Mouse (Mus musculus) adrenal gland, adult (tissue): ENCODE results near the gene Tmem266.
A peak's percentile ranks its signal among the peaks of the same experiment; 100 is the strongest.

Experiments
- DNase-seq, 2 experiments: peaks; one replicate each; pipeline ENCODE4 v3.0.0; 2022 to 2023; ENCODE audit warnings: low spot score in 1 of 2; ENCODE audit not compliant: inconsistent age in 2 of 2

Gene Tmem266

DNA sequence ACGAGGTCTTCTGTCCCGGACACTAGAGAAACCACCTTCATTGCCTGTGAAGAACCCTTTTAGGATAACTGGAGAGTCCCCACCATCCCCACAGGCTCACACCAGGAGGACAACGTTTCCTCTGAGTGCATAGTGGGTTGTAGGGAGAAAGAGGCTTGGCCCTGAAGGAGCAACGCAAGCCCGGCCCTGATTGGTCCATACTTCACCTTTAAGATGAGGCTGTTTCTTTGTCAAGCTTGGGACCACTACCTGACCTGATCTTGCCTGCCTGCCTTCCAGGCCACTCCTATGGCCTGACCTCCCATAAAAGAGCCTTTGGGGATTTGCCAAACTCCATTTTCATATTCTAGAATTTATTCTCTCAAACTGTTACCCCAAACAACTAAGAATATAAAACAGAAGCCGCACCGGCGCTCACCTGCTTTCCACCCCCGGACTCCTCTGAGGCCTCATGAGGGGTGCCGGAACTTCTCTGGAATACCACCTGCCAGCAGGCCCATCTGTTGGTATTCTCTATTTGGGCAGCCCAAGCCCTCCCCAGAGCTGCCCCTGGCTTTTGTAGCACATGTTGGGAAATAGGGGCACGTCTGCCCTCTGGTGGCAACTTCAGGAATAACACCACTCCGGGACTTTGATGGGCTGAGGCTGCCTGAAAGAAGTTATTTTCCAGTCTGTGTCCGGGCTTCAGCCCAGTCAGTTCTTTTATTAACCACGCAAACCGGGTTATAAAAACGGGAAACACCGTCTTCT lies 65.4 kb downstream of the Tmem266 start:
- peak; percentile 63 to 92 for DNase-seq

DNA sequence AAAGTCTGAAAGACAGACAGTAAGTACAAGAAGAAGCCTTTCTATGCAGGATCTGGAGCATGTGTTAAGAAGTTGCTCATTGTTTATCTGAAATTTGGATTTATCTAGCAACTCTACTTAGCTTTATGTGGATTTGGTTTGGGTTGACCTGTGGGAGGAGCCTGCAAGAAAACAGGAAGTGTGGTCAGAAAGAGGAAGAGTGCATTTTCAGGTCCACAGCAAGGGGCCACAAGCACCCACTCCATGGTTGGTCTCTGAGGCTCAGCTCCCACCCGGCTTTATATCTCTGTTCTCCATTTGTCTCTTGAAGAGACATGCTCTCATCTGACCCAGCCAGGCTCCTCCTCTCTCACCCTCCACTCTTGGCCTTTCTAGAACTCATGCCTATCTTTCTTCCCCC lies 68.9 kb downstream of the Tmem266 start:
- DNase-seq = no peak

DNA sequence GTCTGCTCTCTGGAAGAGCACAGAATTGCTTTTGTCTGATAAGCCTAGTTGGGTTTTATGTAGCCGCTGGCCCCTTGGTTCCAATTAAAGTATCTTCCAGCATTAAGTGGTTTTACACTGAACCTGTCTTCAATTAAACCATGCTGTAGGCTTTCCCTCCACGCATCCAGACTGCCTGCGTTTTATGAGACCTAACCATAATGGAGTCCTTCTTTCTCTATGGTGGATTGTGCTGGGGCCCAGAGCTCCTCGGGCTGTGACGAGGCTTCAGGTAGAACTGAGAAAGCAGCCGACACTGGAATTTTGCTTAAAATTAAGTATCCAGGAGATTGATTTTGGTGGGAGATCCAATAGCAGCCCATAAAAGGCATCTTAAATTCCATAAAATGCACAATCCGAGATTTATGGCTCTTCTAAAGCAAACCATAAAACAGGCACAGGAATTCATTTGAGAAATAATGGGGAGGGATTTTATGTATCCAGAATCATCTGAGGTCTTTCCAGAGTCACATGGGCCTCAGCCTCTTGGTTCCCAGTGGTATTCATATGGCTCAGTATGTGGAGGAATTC lies 72.4 kb downstream of the Tmem266 start:
- no peak for DNase-seq

DNA sequence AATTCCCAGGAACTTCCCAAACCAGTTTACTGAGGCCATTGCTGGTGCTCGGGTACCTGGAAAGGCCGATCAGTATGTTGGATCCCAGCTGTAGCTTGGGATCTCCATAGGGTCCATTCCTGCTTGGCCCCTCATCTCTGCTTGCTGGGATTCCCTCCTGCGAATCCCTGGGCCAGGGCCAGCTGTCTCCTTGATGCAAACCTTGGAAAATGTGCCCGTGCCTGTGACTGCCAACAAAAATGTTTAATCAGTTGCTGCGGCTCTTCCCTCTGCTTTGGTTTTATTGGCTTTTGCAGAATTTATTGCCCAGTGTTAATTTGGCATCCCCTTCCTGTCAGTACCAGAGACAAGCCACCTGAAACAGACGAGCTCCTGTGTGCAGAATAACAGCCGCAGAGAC lies 75.6 kb downstream of the Tmem266 start:
- peak; percentile 26 to 86 for DNase-seq

DNA sequence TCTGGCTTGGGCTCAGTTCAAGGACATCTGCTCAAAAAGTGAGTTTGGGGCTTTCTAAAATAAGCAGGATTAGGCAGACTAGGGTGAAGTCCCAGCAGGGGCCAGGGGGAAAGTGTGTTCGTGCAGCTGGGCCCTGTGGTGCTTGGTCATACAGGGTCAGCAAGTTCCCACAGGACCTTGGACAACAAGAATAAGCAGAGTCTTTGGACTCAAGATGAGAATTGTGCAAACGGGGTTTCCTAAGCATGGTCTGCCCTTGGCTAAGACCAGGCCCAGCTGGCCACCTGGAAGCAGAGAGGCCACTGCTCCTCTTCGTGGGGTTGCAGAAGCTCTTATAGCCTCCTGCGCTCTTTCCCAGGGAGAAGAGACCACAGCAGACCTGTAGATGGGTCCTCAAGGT lies 77.5 kb downstream of the Tmem266 start:
- peak in 1 of 2 experiments; percentile 70 for DNase-seq

DNA sequence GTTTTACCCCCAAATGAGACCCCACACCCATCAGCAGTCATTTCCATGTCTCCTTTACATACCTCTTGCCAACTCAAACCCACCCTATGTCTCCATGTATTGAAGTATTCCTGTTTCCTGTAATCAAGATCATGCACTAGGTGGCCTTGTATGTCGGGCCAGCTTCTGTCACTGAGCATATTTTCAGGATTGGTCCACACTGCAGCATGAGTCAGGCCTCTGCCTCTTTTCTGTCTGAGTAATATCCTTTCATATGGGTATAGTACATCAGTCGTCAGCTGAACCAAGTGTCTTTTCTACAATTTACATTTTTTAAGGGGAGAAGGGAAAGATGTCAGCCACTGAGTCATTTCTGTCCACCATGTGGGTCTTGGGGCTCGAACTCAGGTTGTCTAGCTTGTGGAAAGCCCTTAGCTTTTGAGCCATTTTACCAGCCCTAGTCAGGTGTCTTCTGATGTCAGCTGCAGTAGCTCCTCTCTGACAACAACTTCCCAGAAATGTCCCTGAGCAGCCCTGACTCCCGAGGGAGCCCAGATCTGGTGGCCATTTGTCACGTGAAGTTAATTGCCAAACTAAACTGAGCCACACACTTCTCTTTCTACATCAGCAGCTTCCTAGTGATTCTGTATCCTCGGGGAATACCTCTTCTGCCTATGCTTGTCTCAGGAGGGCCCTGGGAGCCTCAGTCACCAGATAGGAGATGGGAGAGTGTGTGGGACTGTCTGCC lies 78.4 kb downstream of the Tmem266 start:
- peak; percentile 40 to 83 for DNase-seq

DNA sequence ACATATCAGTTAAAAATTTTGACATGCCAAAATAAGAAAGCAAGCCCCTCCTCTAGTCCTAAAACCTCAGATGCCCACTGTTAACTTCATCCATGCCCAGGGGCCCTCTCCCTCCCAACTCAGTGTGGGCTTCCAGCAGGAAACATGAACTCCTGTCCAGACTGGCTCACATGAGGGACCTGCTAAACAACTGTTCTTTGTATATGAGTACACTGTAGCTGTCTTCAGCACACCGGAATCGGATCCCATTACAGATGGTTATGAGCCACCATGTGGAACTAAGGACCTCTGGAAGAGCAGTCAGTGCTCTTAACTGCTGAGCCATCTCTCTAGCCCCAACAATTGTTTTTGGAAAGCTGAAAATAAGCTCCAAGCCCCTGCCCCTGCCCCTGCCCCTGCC lies 80.1 kb downstream of the Tmem266 start:
- no peak for DNase-seq

DNA sequence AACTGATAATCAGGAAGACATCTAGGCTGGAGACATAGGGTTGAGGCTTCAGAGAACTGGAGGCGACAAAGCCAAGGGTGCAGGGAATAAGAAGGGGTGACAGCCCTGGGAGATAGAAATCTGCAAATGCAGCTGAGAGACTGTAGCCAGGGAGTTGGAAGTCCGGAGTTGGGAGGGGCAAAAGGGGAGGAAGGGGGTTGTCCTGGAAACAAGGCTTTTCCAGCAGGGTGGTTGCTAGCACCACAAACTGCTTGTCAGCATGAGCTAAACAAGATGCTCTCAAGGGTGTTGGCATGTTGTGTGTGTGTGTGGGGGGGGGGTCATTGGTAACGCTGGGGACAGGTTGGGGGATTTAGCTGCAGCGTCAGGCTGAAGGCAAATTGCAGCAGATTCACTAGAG lies 82.1 kb downstream of the Tmem266 start:
- DNase-seq = no peak

DNA sequence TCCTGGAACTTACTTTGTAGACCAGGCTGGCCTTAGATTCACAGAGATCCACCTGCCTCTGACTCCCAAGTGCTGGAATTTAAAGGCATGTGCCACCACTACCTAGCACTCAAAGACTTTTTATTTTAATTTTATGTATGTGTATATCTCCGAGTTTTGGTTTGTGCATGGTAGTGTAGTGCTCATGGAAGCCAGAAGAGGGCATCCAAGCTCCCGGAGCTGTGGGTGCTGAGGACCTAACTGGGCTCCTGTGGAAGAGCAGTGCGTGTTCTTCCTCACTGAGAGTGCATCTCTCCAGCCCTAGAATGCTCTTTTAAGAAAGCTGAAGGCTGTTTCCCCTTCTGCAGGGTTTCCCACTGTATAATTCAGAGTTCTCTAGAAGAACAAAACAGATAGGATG lies 83.1 kb downstream of the Tmem266 start:
- no peak for DNase-seq

DNA sequence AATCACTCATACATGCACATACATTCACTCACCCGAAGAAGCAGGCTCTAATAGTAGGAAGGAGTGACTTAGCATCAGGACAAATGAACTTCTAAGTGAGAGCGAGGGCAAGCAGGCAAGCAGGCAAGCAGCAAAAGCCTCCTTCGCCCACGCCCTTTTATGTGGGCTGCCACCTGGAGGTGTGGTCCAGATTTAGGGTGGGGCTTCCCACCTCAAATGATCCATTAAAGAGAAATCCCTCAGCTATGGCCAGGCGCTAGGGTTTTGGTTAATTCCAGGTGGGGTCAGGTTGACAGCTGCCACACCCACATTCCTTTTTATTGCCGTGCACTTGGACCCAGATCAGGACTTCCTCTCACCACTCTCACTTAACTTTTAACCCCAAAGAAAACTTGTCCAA lies 83.7 kb downstream of the Tmem266 start:
- no peak for DNase-seq

DNA sequence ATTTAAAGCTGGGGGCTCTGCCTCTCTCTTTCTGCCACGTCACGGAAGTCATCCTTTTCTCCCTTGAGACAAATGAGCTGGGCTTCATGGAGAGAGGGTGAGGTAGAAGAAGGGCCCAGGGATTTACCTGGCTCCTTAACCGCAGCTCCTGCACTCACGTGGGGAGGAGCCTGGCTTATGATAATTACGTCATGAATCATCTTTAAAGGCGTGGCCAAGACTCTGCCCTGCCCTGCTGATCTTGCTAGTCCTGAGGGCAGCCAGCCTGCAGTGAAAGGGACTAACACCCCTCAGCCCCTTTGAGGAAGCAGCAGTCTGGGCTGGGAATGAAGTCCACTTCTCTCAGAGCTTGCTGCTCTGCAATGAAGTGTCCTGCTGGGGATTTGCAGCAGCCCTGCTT lies 84.4 kb downstream of the Tmem266 start:
- no peak for DNase-seq

DNA sequence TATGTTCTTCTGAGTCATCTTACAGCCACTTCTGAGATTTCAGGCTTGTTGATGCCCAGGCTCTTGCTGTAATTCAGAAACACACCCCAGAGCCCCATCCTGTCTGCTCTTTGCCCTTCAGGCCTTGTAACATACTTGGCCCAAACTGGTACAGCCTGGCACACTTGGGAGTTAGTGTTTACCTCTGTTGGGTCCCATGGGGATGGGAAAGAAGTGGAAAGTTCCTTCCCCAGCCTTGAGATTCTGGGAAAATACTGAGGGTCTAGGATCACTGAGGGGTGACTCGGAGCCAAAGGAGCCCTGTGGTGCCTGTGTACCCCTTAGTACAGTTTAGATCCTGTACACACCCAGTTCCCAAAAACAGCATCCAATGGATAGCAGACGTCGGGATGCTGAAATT lies 95.1 kb downstream of the Tmem266 start:
- peak in 1 of 2 experiments; percentile 56 for DNase-seq

DNA sequence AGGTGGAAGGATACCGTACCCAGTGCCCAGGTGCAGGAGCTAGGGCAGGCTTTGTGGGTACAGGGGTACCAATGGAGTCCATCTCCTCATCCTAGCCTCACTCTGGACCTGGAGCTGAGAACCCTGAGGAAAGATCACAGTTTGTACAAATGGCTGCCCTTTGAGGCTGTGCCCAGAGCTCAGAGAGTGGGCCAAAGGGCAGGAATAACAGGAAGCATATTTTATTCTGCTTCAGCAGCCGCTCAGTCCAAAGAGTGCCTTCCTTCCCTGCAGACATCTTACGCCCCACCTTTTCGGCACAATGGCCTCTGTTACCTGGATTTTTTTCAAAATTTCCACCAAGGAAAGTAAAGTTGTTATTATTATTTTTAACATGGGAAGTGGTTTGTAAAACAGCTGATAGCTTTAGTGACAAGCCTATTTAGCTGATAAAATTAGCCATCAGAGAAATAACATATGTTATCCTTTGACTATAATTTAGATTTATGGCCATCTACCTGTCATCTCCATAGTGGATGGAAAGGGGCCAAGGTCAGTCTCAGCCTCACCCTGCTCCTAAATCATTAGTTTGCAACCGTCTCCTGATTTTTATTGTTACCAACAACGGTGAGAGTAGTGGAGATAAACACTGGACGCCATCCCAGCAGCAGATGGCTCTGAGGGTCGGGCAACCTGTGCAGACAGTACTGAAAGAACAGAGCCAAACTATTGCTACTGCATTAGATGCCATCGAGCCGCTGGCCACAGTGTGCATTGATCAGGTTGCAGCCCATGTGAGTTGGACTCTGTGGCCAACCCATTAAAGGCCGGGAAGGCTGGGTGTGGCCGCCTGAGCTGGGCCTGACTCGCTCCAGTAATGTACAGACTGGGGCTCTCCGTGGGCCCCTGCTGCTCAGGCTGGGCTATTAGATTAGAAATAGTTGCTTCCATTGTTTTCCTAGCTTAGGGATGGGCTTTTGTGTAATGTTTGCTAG lies 97.0 kb downstream of the Tmem266 start:
- peak in 1 of 2 experiments; percentile 38 for DNase-seq

DNA sequence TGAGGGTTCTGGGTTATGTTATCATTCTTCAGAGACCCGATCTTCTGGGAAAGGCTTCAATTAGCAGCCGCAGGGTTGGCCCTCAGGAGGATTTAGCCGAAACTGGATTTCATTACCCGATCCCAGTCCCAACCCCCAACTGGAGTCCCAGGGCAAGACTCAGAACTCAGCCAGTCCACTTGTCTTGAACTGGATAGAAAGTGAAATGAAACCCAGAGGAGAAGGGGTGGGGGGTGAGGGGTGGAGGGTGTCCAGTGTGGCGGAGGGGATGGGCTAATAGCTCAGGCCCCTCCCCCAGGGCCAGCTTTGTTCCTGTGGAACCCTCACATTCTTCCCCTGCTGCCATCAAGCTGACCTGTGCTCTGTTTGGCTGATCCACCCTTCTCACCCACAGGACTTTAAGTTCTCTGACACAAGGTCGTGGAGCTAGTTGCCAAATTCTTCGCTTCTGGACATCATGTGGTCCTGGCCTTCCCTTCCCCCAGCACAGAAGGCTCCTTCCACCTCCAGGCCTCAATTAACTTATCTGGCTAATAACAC lies 98.6 kb downstream of the Tmem266 start:
- peak in 1 of 2 experiments; percentile 53 for DNase-seq

DNA sequence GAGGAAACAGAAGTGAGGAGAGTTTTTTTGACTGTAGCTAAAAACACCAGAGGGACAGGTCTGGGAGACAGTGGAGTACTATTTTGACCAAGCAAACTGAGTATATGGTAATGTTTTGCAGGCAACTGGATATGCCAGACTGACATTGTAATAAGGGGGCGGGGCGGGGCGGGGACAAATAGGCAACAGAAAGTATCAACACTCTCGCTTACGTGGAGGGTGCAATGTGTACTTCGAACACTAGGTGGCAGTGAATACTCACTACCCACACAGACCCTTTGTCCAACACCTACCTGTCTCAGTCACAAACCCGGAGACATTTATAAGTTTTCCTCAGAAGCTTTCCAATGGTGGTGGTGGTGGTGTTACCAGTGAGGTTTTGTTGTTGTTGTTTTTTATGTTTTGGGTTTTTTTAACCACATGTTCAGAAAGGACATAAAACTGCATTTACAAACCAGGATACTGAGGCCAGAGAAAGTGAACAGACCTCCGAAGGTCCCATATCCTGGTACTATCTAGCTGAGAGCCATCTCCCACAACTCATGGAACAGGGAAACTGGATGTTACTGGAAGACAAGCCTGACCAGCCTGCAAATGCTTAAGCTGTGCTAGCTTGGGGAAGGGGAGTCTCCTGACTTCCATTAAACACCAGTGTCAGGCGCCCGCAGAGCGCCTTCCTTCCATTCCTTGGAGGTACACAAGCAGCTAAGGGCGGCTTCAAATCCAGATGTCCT lies 102.7 kb downstream of the Tmem266 start:
- DNase-seq = peak; percentile 69 to 91

DNA sequence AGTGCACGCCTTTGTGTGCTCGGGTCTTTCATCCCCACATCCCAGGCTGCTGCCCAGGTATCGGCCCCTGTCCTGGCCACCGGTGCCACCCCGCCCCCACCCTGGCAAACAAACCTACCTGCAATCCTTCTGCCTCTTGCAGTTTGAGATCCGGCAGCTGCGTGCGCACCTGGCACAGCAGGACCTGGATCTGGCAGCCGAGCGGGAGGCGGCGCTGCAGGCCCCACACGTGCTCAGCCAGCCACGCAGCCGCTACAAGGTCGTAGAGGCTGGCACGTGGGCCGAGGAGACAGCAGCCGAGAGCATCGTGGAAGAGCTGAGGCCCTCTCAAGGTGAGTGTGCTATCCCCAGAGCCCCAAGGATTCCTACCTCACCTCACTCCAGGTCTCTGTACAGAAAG lies 103.4 kb downstream of the Tmem266 start:
- peak; percentile 53 to 72 for DNase-seq

DNA sequence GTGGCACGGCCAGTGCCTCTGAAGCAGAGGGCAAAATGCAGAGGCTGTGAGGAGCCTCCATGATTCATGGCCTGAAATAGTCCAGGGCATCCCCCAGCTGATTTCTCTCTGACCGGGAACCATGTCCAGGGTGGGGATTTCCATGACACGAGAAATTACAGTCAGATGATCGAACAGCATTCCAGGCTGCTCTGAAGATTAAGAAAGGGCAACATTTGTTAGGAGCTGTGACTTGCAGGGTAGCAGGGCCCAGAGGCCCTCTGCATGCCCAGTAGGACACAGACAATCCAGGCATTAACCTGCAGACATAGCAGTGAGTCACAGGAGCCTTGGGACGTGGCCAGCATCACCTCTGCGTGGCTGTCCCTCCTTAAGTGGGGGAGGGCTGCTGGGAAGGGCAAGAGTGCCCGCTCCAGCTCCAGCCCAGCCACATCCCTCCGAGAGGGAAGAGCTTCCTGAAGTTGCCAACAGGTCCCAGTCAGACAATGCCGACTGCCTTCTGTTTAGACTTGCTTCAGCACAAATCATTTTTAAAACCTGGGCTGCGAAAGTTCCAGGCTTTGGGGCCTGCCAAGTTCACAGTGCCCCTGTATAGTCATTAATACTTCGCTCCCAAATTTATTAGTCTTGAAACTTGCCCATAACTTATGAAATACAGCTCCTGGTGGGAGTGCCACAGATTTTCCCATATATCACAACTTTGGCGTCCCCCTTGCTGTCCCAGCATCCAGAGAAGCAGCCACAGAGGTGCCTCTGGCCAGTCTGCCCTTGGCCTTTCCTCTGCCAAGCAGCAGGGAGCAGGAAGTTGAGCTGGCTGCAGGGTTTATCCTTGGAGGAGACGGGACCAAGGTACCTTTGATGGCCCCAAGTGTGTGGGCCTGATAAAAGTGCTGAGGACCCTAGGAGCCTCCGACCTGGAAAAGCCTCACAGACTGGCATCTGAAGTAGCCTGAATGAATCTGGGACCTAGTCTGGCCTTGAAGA lies 105.9 kb downstream of the Tmem266 start:
- peak; percentile 42 to 73 for DNase-seq

DNA sequence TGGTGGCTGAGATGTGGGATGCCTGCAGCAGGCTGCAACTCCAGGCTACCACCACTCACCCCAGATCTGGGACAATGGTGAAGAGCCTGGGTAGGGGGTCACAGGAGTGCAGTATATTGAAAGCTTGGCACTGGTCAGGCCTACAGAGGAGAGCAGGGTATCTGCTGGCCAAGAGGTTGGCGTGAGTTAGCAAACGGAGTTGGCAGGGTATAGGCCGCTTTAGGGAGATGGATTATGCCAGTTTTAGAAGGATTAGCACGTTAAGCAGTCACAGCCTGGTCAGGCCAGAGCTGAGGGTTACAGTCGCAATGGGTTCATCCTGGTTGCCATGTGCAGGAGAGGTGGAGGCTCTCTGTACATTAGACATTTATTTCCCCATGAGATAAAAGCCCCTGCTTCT lies 107.2 kb downstream of the Tmem266 start:
- DNase-seq = no peak

DNA sequence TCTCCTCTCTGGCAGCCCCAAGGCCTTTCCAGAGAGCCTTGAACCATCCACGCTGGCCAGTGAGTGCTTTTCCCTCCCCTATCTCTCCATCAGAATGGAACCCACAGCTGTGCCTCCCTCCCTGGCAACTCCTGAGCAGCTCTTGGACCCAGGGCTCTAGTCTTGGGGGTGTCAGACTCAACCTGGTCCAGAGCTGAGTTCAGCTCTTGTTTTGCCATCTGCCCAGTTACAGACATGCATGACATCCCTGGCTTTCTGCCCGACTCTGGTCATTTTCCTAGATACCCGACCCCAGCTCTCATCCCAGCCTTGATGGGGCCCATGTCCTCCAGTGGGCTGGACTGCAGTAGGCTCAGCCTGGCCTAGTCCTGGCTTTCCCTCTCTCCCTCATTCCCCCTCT lies 111.7 kb downstream of the Tmem266 start:
- peak in 1 of 2 experiments; percentile 50 for DNase-seq
